Mouse (Mus musculus): ENCODE results near the gene Olfr747.
"Not testable (repeated sequence)": the region's sequence is repeated elsewhere in the genome, so short reads cannot be mapped to it uniquely, and the experiment has no call there.

The Olfr747 gene

GRCm38 (mm10) chr14:50693106-50693505, at the start of gene Olfr747:
Gene Olfr747, minus strand, starts transcription at chr14:50693206.
- no peak for DNase-seq

GRCm38 (mm10) chr14:50741584-50741983, 48.6 kb upstream of the Olfr747 start:
- no peak for DNase-seq

GRCm38 (mm10) chr14:50740334-50740733, 47.3 kb upstream of the Olfr747 start:
- no peak for DNase-seq

- DNase-seq, result not testable (repeated sequence)
Measured at GRCm38 (mm10) chr14:50722371-50722770, 29.4 kb upstream of the Olfr747 start.

- DNase-seq, result not testable (repeated sequence)
Measured at GRCm38 (mm10) chr14:50719875-50720274, 26.9 kb upstream of the Olfr747 start.

- DNase-seq, result no peak
Measured at GRCm38 (mm10) chr14:50707073-50707472, 14.1 kb upstream of the Olfr747 start, which contains the start of gene Olfr748. Gene Olfr748, plus strand, starts transcription at chr14:50707373.

GRCm38 (mm10) chr14:50646783-50647182, 46.2 kb downstream of the Olfr747 start, which contains the start of gene Olfr746:
Gene Olfr746, plus strand, starts transcription at chr14:50647083.
- DNase-seq, result no peak

- DNase-seq, result no peak
Measured at GRCm38 (mm10) chr14:50639088-50639487, 53.9 kb downstream of the Olfr747 start, which contains the start of gene Olfr745. Gene Olfr745, plus strand, starts transcription at chr14:50639388.
